Mouse (Mus musculus) retina, embryonic 14.5 days (tissue): ENCODE measurements at regions not wholly inside any gene's neighbourhood (a gene's known extent, or its start where the extent isn't known, plus 50 kb on each side); places are given as distances from the start of the nearest gene placed in this dataset.

Experiments
- DNase-seq: peaks from one replicate; pipeline ENCODE4 v3.0.0-alpha.2; 2015; ENCODE audit warnings: low spot score

- no peak for DNase-seq
Measured at GRCm38 (mm10) chr12:13164791-13165190, 84.2 kb downstream of the Ddx1 start.

- no peak for DNase-seq
Measured at GRCm38 (mm10) chr12:13161051-13161450, 88.0 kb downstream of the Ddx1 start.

- DNase-seq, result peak; percentile 42
Measured at GRCm38 (mm10) chr12:13159346-13160055, 89.5 kb downstream of the Ddx1 start.

GRCm38 (mm10) chr12:13157666-13158381, 91.2 kb downstream of the Ddx1 start:
- no peak for DNase-seq

- no peak for DNase-seq
Measured at GRCm38 (mm10) chr12:13157089-13157488, 91.9 kb downstream of the Ddx1 start.

GRCm38 (mm10) chr12:13150751-13151150, 98.3 kb downstream of the Ddx1 start:
- no peak for DNase-seq

- no peak for DNase-seq
Measured at GRCm38 (mm10) chr12:13147251-13147650, 101.8 kb downstream of the Ddx1 start.

GRCm38 (mm10) chr12:13145186-13146115, 103.6 kb downstream of the Ddx1 start:
- no peak for DNase-seq

- DNase-seq, result no peak
Measured at GRCm38 (mm10) chr12:13144739-13145138, 104.3 kb downstream of the Ddx1 start.

GRCm38 (mm10) chr12:13140636-13141035, 108.4 kb downstream of the Ddx1 start:
- DNase-seq, result no peak

- DNase-seq, result no peak
Measured at GRCm38 (mm10) chr12:13139189-13139588, 109.8 kb downstream of the Ddx1 start.

- DNase-seq, result no peak
Measured at GRCm38 (mm10) chr12:13134168-13134567, 114.8 kb downstream of the Ddx1 start.

GRCm38 (mm10) chr12:13129677-13130082, 119.3 kb downstream of the Ddx1 start:
- no peak for DNase-seq

- no peak for DNase-seq
Measured at GRCm38 (mm10) chr12:13127407-13127806, 121.6 kb downstream of the Ddx1 start.

GRCm38 (mm10) chr12:13125054-13125453, 124.0 kb downstream of the Ddx1 start:
- no peak for DNase-seq

- no peak for DNase-seq
Measured at GRCm38 (mm10) chr12:13122282-13122681, 126.7 kb downstream of the Ddx1 start.

- DNase-seq, result no peak
Measured at GRCm38 (mm10) chr12:13120581-13120980, 128.4 kb downstream of the Ddx1 start.

GRCm38 (mm10) chr12:13119653-13120052, 129.4 kb downstream of the Ddx1 start:
- no peak for DNase-seq

GRCm38 (mm10) chr12:13118026-13118425, 131.0 kb downstream of the Ddx1 start:
- no peak for DNase-seq

- no peak for DNase-seq
Measured at GRCm38 (mm10) chr12:13114341-13114740, 134.7 kb downstream of the Ddx1 start.

- DNase-seq, result no peak
Measured at GRCm38 (mm10) chr12:13106931-13107330, 142.1 kb downstream of the Ddx1 start.
